Mouse (Mus musculus): ENCODE data around the gene Ssu72.

DNA sequence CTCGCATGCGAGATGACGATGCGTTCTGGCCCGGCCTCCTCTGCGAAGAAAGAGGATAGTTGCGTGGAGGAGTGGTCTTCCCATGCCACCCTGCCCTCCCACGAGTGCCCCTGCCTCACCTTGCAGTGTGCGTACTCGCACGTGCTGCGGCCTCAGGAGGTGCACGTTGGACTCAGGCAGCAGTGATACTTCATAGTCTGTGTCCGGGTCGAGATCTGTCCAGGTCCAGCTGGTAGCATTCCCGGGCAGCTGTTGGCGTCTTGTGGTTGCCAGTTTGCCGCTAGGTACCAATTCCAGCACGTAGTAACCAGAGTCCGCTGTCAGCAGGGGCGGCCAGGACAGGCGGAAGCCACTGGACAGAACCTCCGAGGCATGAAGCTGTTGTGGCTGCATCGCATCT, 66.0 kb downstream of the Ssu72 start:
- TF ChIP-seq CTCF (IDR thresholded peaks at IDR 0.05) (no peak), EP300 (IDR thresholded peaks at IDR 0.05) (no peak)
